Mouse (Mus musculus) left cerebral cortex, postnatal 14 days (tissue): ENCODE data around the gene Slc30a9. TPM values are rescaled to one million over a fixed set of nuclear protein-coding genes. Genes with fewer than 3 reads are reported as not detected.

ENCODE experiments used
- DNase-seq, 2 experiments: peaks; one replicate each; pipeline ENCODE4 v3.0.0; 2021 to 2022; ENCODE audit warnings: low spot score in 2 of 2, mixed read lengths in 1 of 2
- intact Hi-C: fragments of 180-260 bp; cut with DNase I; formaldehyde crosslinking; loops from one replicate; pipeline ENCODE4 v1.15.1; 2025
- total RNA-seq, 2 experiments: library from RNA; stranded (reverse); gene quantifications; 2 replicates each; pipeline ENCODE4 v1.2.3; 2021

Gene Slc30a9
- total RNA-seq, 2 experiments from 2014 or later, result 191 to 200 TPM

- intact Hi-C loops, result no loop called here
- DNase-seq, result no peak
Observed at GRCm38 (mm10) chr5:67401612-67402011, 94.9 kb downstream of the Slc30a9 start.

DNA sequence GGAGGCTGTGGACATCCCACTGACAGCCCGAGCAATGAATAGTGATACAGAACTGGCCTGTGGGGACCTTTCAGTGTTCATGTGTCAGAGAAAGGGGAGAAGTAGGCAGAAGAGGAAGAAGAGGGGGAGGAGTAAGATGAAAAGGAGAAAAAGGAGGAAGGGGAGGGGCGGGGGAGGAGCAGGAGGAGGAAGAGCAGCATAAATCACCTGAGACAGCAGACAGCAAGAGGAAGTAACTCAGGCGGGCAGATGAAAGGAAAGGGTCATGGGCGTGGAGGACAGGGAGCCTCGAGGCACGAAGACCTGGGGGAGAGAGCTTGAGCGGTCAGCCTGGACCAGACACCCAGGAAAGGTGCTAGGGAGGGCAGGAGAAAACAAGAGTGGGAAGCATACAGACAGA is 97.6 kb downstream of the Slc30a9 start:
- no peak for DNase-seq
- intact Hi-C loops, result no loop called here

- DNase-seq, result no peak
- intact Hi-C loops, result no loop called here
Observed at GRCm38 (mm10) chr5:67404919-67405318, 98.2 kb downstream of the Slc30a9 start.

Other genes with a start within 250 kb of the Slc30a9 start
- gene Phox2b, start 207.7 kb upstream of the Slc30a9 start, total RNA-seq, result not detected
- 10 to 100 TPM; 83.7 to 86.8 TPM for gene Tmem33, start 46.4 kb upstream of the Slc30a9 start, total RNA-seq
- 1 to 10 TPM; 8.6 to 8.8 TPM for gene Bend4, start 121.4 kb downstream of the Slc30a9 start, total RNA-seq